Mouse (Mus musculus) midbrain, embryonic 16.5 days (tissue): Measurements from ENCODE around the gene Polr1c. TPM values are rescaled to one million over a fixed set of nuclear protein-coding genes. Genes with fewer than 3 reads are reported as not detected.
A peak's percentile ranks its signal among the peaks of the same experiment; 100 is the strongest.

Experiments
- ATAC-seq: fragments of 200-750 bp; cut with Nextera tagmentation; 2 replicates; pipeline ENCODE4 v1.8.0; 2017; ENCODE audit warnings: moderate TSS enrichment
- H3K27ac ChIP-seq: fragments of 300-500 bp; sonication (generic); 2 replicates; pipeline ENCODE4 v1.5.1; 2014; ENCODE audit warnings: mild to moderate bottlenecking, low read length, mixed read lengths
- H3K27me3 ChIP-seq: fragments of 300-500 bp; sonication (generic); 2 replicates; pipeline ENCODE4 v1.6.1; 2014; ENCODE audit warnings: low read depth, low read length, mixed read lengths; ENCODE audit not compliant: control insufficient read depth, insufficient read depth
- H3K36me3 ChIP-seq: fragments of 300-500 bp; sonication (generic); 2 replicates; pipeline ENCODE4 v1.6.1; 2014; ENCODE audit warnings: mild to moderate bottlenecking, low read length, moderate library complexity, mixed read lengths; ENCODE audit not compliant: control insufficient read depth, insufficient read depth
- H3K4me1 ChIP-seq: fragments of 300-500 bp; sonication (generic); 2 replicates; pipeline ENCODE4 v1.6.1; 2014; ENCODE audit warnings: mild to moderate bottlenecking, low read length, mixed read lengths; ENCODE audit not compliant: control insufficient read depth, insufficient read depth
- H3K4me2 ChIP-seq: fragments of 300-500 bp; sonication (generic); 2 replicates; pipeline ENCODE4 v1.6.1; 2014; ENCODE audit warnings: mild to moderate bottlenecking, low read length, mixed read lengths
- H3K4me3 ChIP-seq: fragments of 300-500 bp; sonication (generic); 2 replicates; pipeline ENCODE4 v1.5.1; 2014; ENCODE audit warnings: low read depth, mild to moderate bottlenecking, low read length, moderate library complexity, mixed read lengths
- H3K9ac ChIP-seq: fragments of 300-500 bp; sonication (generic); 2 replicates; pipeline ENCODE4 v1.6.1; 2014; ENCODE audit warnings: low read depth, low read length, mixed read lengths
- H3K9me3 ChIP-seq: fragments of 300-500 bp; sonication (generic); replicated peaks from 2 replicates; pipeline ENCODE4 v1.6.1; 2014; ENCODE audit warnings: mild to moderate bottlenecking, low read length, mixed read lengths; ENCODE audit not compliant: control insufficient read depth, poor library complexity, severe bottlenecking
- WGBS: fragments of 180-500 bp; shearing (Covaris S2); extraction: QIAGEN DNeasy Blood & Tissue Kit; methylation state at CpG from one replicate; pipeline ENCODE4 v1.1.7; 2014; 5-methylcytosine and 5-hydroxymethylcytosine counted together
- polyA plus RNA-seq: library from polyadenylated mRNA; unstranded; fragments of >200 nt; fragmentation: Nextera tagmentation; extraction: Ambion mirVana; gene quantifications from 2 replicates; pipeline ENCODE4 v1.2.1, GENCODE M21; 2015

Polr1c gene
- polyA plus RNA-seq, 1 experiment from 2014 or later: 71.3 TPM

GRCm38 (mm10) chr17:46268026-46268720 is 20.3 kb upstream of the Polr1c start:
- Histone ChIP-seq H3K27me3 (no peaks in the 10 kb centered on the region), H3K36me3 (peaks cover 8% of the 10 kb centered on the region; the same call in 1 of the 2 replicates), H3K4me2 (no peak overlapping the region), H3K4me1 (no peaks in the 10 kb centered on the region), H3K9ac (no peak overlapping the region), H3K27ac (no peak overlapping the region), H3K4me3 (no peak overlapping the region), H3K9me3 (no peaks in the 10 kb centered on the region)
- no peak for ATAC-seq
- 86% methylated on average over 10 of the region's 10 CpGs for WGBS

GRCm38 (mm10) chr17:46267511-46267910 is 19.7 kb upstream of the Polr1c start:
- peaks cover 8% of the 10 kb centered on the region; the same call in 1 of the 2 replicates for H3K36me3 ChIP-seq
- no peak overlapping the region for H3K4me2 ChIP-seq
- no peaks in the 10 kb centered on the region for H3K9me3 ChIP-seq
- H3K27ac ChIP-seq: no peak overlapping the region
- WGBS: 91% methylated on average over 7 of the region's 7 CpGs
- no peaks in the 10 kb centered on the region for H3K27me3 ChIP-seq
- H3K4me1 ChIP-seq: no peaks in the 10 kb centered on the region
- ATAC-seq: no peak
- no peak overlapping the region for H3K9ac ChIP-seq
- no peak overlapping the region for H3K4me3 ChIP-seq

- Histone ChIP-seq H3K4me1 (no peaks in the 10 kb centered on the region), H3K9me3 (no peaks in the 10 kb centered on the region), H3K27ac (no peak overlapping the region), H3K36me3 (peaks cover 10% of the 10 kb centered on the region; the same call in 1 of the 2 replicates), H3K4me3 (no peak overlapping the region), H3K9ac (no peak overlapping the region), H3K27me3 (no peaks in the 10 kb centered on the region), H3K4me2 (no peak overlapping the region)
- whole genome bisulfite sequencing: 75% methylated on average over 6 of the region's 6 CpGs
- ATAC-seq: no peak
These were observed 19.1 kb upstream of the Polr1c start for GRCm38 (mm10) chr17:46266986-46267385.

GRCm38 (mm10) chr17:46265918-46266618 is 18.2 kb upstream of the Polr1c start:
- peak; percentile 40; the same call in 1 of the 2 replicates for ATAC-seq
- no peaks in the 10 kb centered on the region for H3K4me1 ChIP-seq
- H3K36me3 ChIP-seq: peaks cover 10% of the 10 kb centered on the region; the same call in 1 of the 2 replicates
- no peaks in the 10 kb centered on the region for H3K9me3 ChIP-seq
- WGBS: 26% methylated on average over 14 of the region's 14 CpGs
- no peak overlapping the region for H3K27ac ChIP-seq
- no peak overlapping the region for H3K4me2 ChIP-seq
- no peaks in the 10 kb centered on the region for H3K27me3 ChIP-seq
- H3K4me3 ChIP-seq: no peak overlapping the region
- no peak overlapping the region for H3K9ac ChIP-seq

- no peak for ATAC-seq
- Histone ChIP-seq H3K27ac (no peak overlapping the region), H3K4me3 (no peak overlapping the region), H3K27me3 (no peaks in the 10 kb centered on the region), H3K9me3 (no peaks in the 10 kb centered on the region), H3K4me1 (no peaks in the 10 kb centered on the region), H3K36me3 (peaks cover 10% of the 10 kb centered on the region; the same call in 1 of the 2 replicates), H3K4me2 (no peak overlapping the region), H3K9ac (no peak overlapping the region)
- WGBS: 87% methylated on average over 12 of the region's 12 CpGs
These were observed 17.6 kb upstream of the Polr1c start for GRCm38 (mm10) chr17:46265502-46265901.

GRCm38 (mm10) chr17:46262201-46262694 is 14.4 kb upstream of the Polr1c start:
- Histone ChIP-seq H3K27ac (no peak overlapping the region), H3K27me3 (no peaks in the 10 kb centered on the region), H3K4me1 (no peaks in the 10 kb centered on the region), H3K36me3 (peaks cover 19% of the 10 kb centered on the region), H3K9ac (no peak overlapping the region), H3K9me3 (no peaks in the 10 kb centered on the region), H3K4me3 (no peak overlapping the region), H3K4me2 (no peak overlapping the region)
- 91% methylated on average over 5 of the region's 5 CpGs for WGBS
- no peak for ATAC-seq

GRCm38 (mm10) chr17:46259675-46260074 is 11.8 kb upstream of the Polr1c start:
- H3K27ac ChIP-seq: no peak overlapping the region
- H3K4me2 ChIP-seq: no peak overlapping the region
- H3K27me3 ChIP-seq: no peaks in the 10 kb centered on the region
- H3K4me1 ChIP-seq: peaks cover 10% of the 10 kb centered on the region
- ATAC-seq: no peak
- no peak overlapping the region for H3K9ac ChIP-seq
- peaks cover 27% of the 10 kb centered on the region for H3K36me3 ChIP-seq
- 86% methylated on average over 17 of the region's 17 CpGs for WGBS
- H3K9me3 ChIP-seq: no peaks in the 10 kb centered on the region
- no peak overlapping the region for H3K4me3 ChIP-seq

- ATAC-seq: no peak
- Histone ChIP-seq H3K27ac (no peak overlapping the region), H3K27me3 (no peaks in the 10 kb centered on the region), H3K4me1 (peaks cover 12% of the 10 kb centered on the region), H3K9me3 (no peaks in the 10 kb centered on the region), H3K9ac (no peak overlapping the region), H3K4me3 (no peak overlapping the region), H3K4me2 (no peak overlapping the region), H3K36me3 (peaks cover 21% of the 10 kb centered on the region)
- 77% methylated on average over 30 of the region's 30 CpGs for WGBS
These were observed 10.6 kb upstream of the Polr1c start for GRCm38 (mm10) chr17:46258279-46259053.
